Mouse (Mus musculus) liver, embryonic 11.5 days (tissue): ENCODE results near the gene Slc7a4. TPM values are rescaled to one million over a fixed set of nuclear protein-coding genes. Genes with fewer than 3 reads are reported as not detected.
"Not testable (repeated sequence)": the region's sequence is repeated elsewhere in the genome, so short reads cannot be mapped to it uniquely, and the experiment has no call there.

ENCODE experiments used
- ATAC-seq: fragments of 200-750 bp; cut with Nextera tagmentation; replicated peaks from 2 replicates; pipeline ENCODE4 v1.8.0; 2017; ENCODE audit warnings: moderate number of reproducible peaks, mild to moderate bottlenecking, moderate TSS enrichment, moderate library complexity; ENCODE audit not compliant: low FRiP score
- DNase-seq: peaks from one replicate; pipeline ENCODE4 v3.0.0-alpha.2; 2017; ENCODE audit warnings: low spot score
- H3K27ac ChIP-seq: fragments of 300-500 bp; sonication (generic); 2 replicates; pipeline ENCODE4 v1.5.1; 2014; ENCODE audit warnings: mild to moderate bottlenecking, low read depth, low read length, control low read depth
- H3K27me3 ChIP-seq: fragments of 300-500 bp; sonication (generic); replicated peaks from 2 replicates; pipeline ENCODE4 v1.6.1; 2014; ENCODE audit warnings: low read length, mixed read lengths; ENCODE audit not compliant: control insufficient read depth, insufficient read depth
- H3K36me3 ChIP-seq: fragments of 300-500 bp; sonication (generic); 2 replicates; pipeline ENCODE4 v1.6.1; 2014; ENCODE audit warnings: mild to moderate bottlenecking, low read length, moderate library complexity, mixed read lengths; ENCODE audit not compliant: control insufficient read depth, insufficient read depth
- H3K4me1 ChIP-seq: fragments of 300-500 bp; sonication (generic); replicated peaks from 2 replicates; pipeline ENCODE4 v1.6.1; 2014; ENCODE audit warnings: low read length, mixed read lengths; ENCODE audit not compliant: control insufficient read depth, insufficient read depth
- H3K4me2 ChIP-seq: fragments of 300-500 bp; sonication (generic); 2 replicates; pipeline ENCODE4 v1.6.1; 2014; ENCODE audit warnings: mild to moderate bottlenecking, control low read depth, moderate library complexity
- H3K4me3 ChIP-seq: fragments of 300-500 bp; sonication (generic); 2 replicates; pipeline ENCODE4 v1.5.1; 2014; ENCODE audit warnings: low read depth, low read length, control low read depth
- H3K9ac ChIP-seq: fragments of 300-500 bp; sonication (generic); 2 replicates; pipeline ENCODE4 v1.6.1; 2014; ENCODE audit warnings: low read depth, low read length, control low read depth
- H3K9me3 ChIP-seq: fragments of 300-500 bp; sonication (generic); 2 replicates; pipeline ENCODE4 v1.6.1; 2016; ENCODE audit warnings: low read length, inconsistent platforms, mixed read lengths; ENCODE audit not compliant: control insufficient read depth
- WGBS: fragments of 180-500 bp; shearing (Covaris S2); extraction: QIAGEN DNeasy Blood & Tissue Kit; methylation state at CpG from one replicate; pipeline ENCODE4 v1.1.7; 2014; 5-methylcytosine and 5-hydroxymethylcytosine counted together
- polyA plus RNA-seq: library from polyadenylated mRNA; unstranded; fragments of >200 nt; fragmentation: Nextera tagmentation; extraction: Ambion mirVana; gene quantifications from 2 replicates; pipeline ENCODE4 v1.2.1, GENCODE M21; 2014

Slc7a4 gene
- polyA plus RNA-seq, 1 experiment from 2014 or later, result 2.1 TPM

- H3K27me3 ChIP-seq, H3K9me3 ChIP-seq, H3K9ac ChIP-seq, H3K4me1 ChIP-seq, DNase-seq, H3K4me3 ChIP-seq, H3K4me2 ChIP-seq, H3K36me3 ChIP-seq, ATAC-seq, H3K27ac ChIP-seq: not testable (repeated sequence)
- WGBS, result 85% methylated on average over 6 of the region's 6 CpGs
These were observed 31.7 kb upstream of the Slc7a4 start for GRCm38 (mm10) chr16:17614740-17615139.

- Histone ChIP-seq H3K9me3 (no peaks in the 10 kb centered on the region), H3K4me2 (no peak overlapping the region), H3K27ac (no peak overlapping the region), H3K4me3 (no peak overlapping the region), H3K27me3 (no peaks in the 10 kb centered on the region), H3K9ac (no peak overlapping the region), H3K36me3 (no peaks in the 10 kb centered on the region), H3K4me1 (no peaks in the 10 kb centered on the region)
- ATAC-seq (no peak), DNase-seq (no peak)
- WGBS, result 68% methylated on average over 4 of the region's 4 CpGs
These were observed 28.4 kb upstream of the Slc7a4 start for GRCm38 (mm10) chr16:17611383-17611782.

GRCm38 (mm10) chr16:17605684-17606083 lies 22.7 kb upstream of the Slc7a4 start:
- Histone ChIP-seq H3K4me2 (no peak overlapping the region), H3K4me3 (no peak overlapping the region)
- DNase-seq, result no peak

GRCm38 (mm10) chr16:17604941-17605340 lies 21.9 kb upstream of the Slc7a4 start:
- Histone ChIP-seq H3K9ac (no peak overlapping the region), H3K27ac (no peak overlapping the region), H3K4me1 (no peaks in the 10 kb centered on the region), H3K27me3 (no peaks in the 10 kb centered on the region), H3K4me2 (no peak overlapping the region), H3K4me3 (no peak overlapping the region), H3K36me3 (no peaks in the 10 kb centered on the region), H3K9me3 (no peaks in the 10 kb centered on the region)
- ATAC-seq (no peak), DNase-seq (no peak)
- WGBS, result 73% methylated on average over 4 of the region's 4 CpGs

More at GRCm38 (mm10) chr16:17605684-17606083, 22.7 kb upstream of the Slc7a4 start:
- Histone ChIP-seq H3K27me3 (no peaks in the 10 kb centered on the region), H3K36me3 (no peaks in the 10 kb centered on the region), H3K27ac (no peak overlapping the region), H3K4me1 (no peaks in the 10 kb centered on the region), H3K9me3 (no peaks in the 10 kb centered on the region), H3K9ac (no peak overlapping the region)
- 66% methylated on average over 5 of the region's 5 CpGs for WGBS
- no peak for ATAC-seq

DNA sequence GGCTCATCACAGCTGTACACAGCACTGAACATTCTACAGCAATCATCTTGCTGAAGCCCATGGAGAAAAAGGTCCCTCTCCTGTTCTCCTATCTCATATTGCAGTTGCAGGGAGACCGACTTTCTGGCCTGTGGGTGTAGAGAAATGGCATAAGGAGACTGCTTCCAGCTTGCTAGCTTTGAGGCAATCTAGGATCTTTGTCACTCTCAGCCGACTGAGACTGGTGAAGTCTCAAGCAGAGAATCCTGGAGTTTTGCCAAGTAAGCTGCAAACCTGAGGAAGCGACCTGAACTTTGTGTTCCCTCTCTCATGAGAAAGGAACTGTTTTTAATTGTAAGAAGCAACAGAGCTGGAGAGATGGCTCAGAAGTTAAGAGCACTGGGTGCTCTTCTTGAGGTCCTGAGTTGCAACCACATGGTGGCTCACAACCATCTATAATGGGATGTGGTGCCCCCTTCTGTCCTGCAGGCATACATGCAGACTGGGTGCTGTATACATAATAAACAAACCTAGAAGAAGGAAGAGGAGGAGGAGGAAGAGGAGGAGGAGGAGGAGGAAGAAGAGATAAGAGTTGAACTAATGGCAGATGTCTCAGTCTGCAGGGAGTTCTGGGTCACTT lies 18.0 kb upstream of the Slc7a4 start:
- no peaks in the 10 kb centered on the region for H3K36me3 ChIP-seq
- no peak overlapping the region for H3K9ac ChIP-seq
- H3K27ac ChIP-seq, result no peak overlapping the region
- no peaks in the 10 kb centered on the region for H3K4me1 ChIP-seq
- ATAC-seq (peak; percentile 26), DNase-seq (no peak)
- H3K27me3 ChIP-seq, result no peaks in the 10 kb centered on the region
- H3K4me3 ChIP-seq, result no peak overlapping the region
- no peaks in the 10 kb centered on the region for H3K9me3 ChIP-seq
- H3K4me2 ChIP-seq, result no peak overlapping the region
- WGBS, result 70% methylated on average over 3 of the region's 3 CpGs

DNA sequence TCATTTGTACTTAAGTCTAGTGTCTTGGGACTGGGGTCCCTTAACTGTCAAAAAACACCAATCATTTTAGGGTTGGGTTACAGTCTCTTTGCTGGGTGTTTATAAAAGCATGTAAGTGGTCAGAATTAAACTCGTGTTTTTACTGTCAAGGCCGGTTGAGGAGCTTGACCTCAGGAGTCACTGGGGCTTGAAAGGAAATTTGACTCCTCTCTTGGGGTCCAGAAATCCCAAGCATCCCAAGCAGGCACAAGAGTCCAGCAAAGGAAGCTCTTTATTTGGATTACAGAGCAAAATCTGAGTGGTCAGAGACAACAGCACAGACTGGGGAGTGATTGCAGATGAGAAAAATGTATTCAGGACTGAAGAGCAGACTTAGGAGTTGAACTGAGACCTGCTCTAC lies 7.7 kb upstream of the Slc7a4 start:
- 46% methylated on average over 2 of the region's 2 CpGs for WGBS
- Histone ChIP-seq H3K4me1 (no peaks in the 10 kb centered on the region), H3K9ac (no peak overlapping the region), H3K36me3 (no peaks in the 10 kb centered on the region), H3K4me2 (no peak overlapping the region), H3K9me3 (no peaks in the 10 kb centered on the region; the same call in 1 of the 2 replicates), H3K4me3 (no peak overlapping the region), H3K27ac (no peak overlapping the region), H3K27me3 (no peaks in the 10 kb centered on the region)
- DNase-seq, result no peak
- ATAC-seq, result no peak

GRCm38 (mm10) chr16:17584555-17584954 lies 1.5 kb upstream of the Slc7a4 start:
- Histone ChIP-seq H3K9ac (no peak overlapping the region), H3K4me2 (no peak overlapping the region), H3K27me3 (no peaks in the 10 kb centered on the region), H3K27ac (no peak overlapping the region), H3K36me3 (no peaks in the 10 kb centered on the region), H3K4me1 (no peaks in the 10 kb centered on the region), H3K4me3 (no peak overlapping the region), H3K9me3 (no peaks in the 10 kb centered on the region; the same call in 1 of the 2 replicates)
- DNase-seq (no peak), ATAC-seq (no peak)
- 81% methylated on average over 7 of the region's 7 CpGs for WGBS

DNA sequence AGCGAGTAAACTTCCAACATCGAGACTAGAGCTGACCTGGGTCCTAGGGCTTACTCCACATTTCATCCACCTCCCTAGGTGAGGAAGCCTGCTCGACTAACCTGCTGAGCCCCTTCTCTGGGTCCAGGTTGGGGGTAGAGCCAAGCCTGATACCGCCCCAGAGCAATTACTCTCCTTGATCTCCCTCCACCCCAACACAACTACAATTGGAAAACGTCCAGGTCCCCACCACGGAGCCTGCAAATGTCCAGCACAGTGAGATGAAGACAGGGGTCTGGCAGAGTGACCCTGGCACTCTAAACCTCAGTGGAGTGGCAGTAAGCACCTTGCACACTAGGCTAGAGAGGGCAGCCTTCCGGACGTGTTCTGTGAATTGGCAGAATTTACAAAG lies 6.2 kb downstream of the Slc7a4 start:
- Histone ChIP-seq H3K9ac (peak overlapping the region; percentile 11; the same call in 1 of the 2 replicates), H3K4me3 (peak overlapping the region; percentile 47)

More for the DNA sequence above, 6.2 kb downstream of the Slc7a4 start:
- H3K27ac ChIP-seq, result no peak overlapping the region
- no peak for ATAC-seq
- no peaks in the 10 kb centered on the region for H3K9me3 ChIP-seq
- H3K4me2 ChIP-seq, result peak overlapping the region; percentile 73
- WGBS, result 31% methylated on average over 8 of the region's 8 CpGs
- peaks cover 47% of the 10 kb centered on the region for H3K27me3 ChIP-seq
- H3K4me1 ChIP-seq, result peaks cover 4% of the 10 kb centered on the region; the same call in 1 of the 2 replicates
- DNase-seq, result no peak
- H3K36me3 ChIP-seq, result no peaks in the 10 kb centered on the region
